ENCODE assay signal across 17 mouse cellular contexts in genomic region chr3:90408721-90409120, GRCm38 (mm10). TPM values are rescaled to one million over a fixed set of nuclear protein-coding genes. Genes with fewer than 3 reads are reported as not detected.
"Had no signal": no experiment of that assay in that cellular context is flagged by ENCODE, and none has a peak within 500 bp of the region (broad histone marks: within the 10 kb centered on the region; RNA-seq: fewer than 3 reads in every experiment).

No protein-coding gene starts in this region.

- ATAC-seq: midbrain, embryonic 13.5 days; midbrain, embryonic 15.5 days had no signal

- H3K27ac ChIP-seq: liver, embryonic 14.5 days; macrophage; midbrain, embryonic 13.5 days; midbrain, embryonic 15.5 days; neural tube, embryonic 12.5 days had no signal

- H3K9me3 ChIP-seq: megakaryocyte, embryonic 14.5 days; midbrain, embryonic 13.5 days; midbrain, embryonic 15.5 days; neural tube, embryonic 12.5 days had no signal

- H3K4me1 ChIP-seq: midbrain, embryonic 13.5 days; midbrain, embryonic 15.5 days; neural tube, embryonic 12.5 days had no signal

- H3K27me3 ChIP-seq: megakaryocyte, embryonic 14.5 days; midbrain, embryonic 13.5 days; midbrain, embryonic 15.5 days; neural tube, embryonic 12.5 days had no signal

- H3K4me3 ChIP-seq: megakaryocyte, embryonic 14.5 days; midbrain, embryonic 13.5 days; midbrain, embryonic 15.5 days; neural tube, embryonic 12.5 days had no signal

- DNase-seq: lung, adult 18-20 months; lung, embryonic 14.5 days; lung, postnatal 10 days; right cerebral cortex, postnatal 14 days; right cerebral cortex, postnatal 4 days; spleen, adult 18-20 months; thymus, adult 18-20 months; thymus, postnatal 14 days; thymus, postnatal 36 days had no signal

RNA-seq across cellular contexts. Expression of gene Slc27a3, which starts 19.0 kb away (rescaled TPM):
- total RNA-seq: monocyte, adult 5-6 weeks had no signal

RNA-seq across cellular contexts. Expression of gene Npr1, which starts 56.9 kb away (rescaled TPM):
- total RNA-seq: monocyte, adult 5-6 weeks; neutrophil, adult 5-6 weeks had no signal
